Mouse (Mus musculus) ovary, adult 18-20 months (tissue): ENCODE results near the gene Tnfaip6.

Experiments used
- DNase-seq: peaks from one replicate; pipeline ENCODE4 v3.0.0; 2022; ENCODE audit warnings: low spot score, mixed read lengths

Gene Tnfaip6

DNA sequence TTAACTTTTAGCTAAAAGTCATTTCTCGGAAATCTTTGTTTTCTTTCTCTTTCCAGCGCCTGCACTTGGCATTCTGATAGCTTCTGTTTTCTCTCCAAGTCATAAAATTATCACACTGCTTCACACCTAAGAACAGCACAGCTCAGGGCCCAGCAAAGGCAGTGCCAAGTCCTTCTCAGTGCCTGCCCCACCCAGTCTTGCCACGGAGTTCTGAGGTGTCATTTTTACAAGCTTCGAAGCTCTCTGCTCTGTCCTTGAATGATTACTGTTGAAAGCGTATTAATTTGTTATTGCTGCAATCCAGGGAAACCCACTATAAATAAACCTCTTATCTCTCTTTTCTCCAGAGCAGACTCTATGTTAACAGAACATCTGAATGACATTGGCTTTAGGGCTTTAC lies 15.7 kb downstream of the Tnfaip6 start:
- no peak for DNase-seq

DNA sequence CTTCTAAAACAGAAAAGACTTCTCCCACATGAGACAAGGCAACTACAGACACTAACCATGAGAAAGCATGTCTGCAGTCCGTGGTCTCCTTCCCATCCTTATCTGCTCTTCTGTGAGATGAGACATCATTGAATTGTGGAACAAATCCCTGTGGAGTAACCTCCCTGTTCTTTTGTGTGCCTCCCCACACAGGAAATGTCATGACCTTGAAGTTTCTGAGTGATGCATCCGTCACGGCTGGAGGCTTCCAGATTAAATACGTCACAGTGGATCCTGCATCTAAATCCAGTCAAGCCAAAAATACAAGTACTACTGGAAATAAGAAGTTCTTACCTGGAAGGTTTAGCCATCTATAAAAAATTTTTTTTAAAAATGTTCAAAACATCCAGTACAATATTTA lies 17.8 kb downstream of the Tnfaip6 start:
- DNase-seq: no peak

DNA sequence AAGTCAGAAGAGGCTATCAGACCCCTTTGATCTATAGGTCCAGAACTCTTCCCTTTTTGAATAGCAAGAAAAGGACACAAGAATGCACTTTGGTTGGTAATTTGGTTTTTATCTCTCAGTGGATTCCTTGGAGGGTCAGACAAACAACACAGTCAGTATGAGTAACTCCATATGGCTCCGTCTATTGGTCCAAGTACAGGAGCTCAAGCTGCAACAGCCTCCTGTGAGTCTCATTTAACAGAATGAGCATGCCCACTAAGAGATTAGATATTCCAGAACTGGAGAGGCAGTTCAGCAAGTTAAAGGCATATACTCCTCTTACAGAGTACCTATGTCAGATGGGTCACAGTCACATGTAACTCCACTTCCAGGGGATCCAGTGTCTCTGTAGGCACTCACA lies 19.3 kb downstream of the Tnfaip6 start:
- no peak for DNase-seq

DNA sequence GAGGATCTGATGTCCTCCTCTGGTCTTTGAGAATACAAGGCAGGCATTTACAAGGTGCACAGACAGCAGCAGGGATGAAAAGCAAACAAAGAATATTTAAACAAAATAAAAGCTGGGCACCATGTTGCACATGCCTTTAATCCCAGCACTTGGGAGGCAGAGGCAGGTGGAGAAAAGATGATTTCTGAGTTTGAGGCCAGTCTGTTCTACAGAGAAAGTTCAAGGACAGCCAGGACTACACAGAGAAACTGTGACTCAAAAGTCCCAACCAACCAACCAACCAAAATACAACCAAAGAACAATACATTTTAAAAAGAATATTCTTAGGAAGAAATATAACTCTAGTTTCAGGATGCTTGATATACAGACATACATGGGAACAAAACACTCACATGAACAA lies 19.9 kb downstream of the Tnfaip6 start:
- DNase-seq: no peak

DNA sequence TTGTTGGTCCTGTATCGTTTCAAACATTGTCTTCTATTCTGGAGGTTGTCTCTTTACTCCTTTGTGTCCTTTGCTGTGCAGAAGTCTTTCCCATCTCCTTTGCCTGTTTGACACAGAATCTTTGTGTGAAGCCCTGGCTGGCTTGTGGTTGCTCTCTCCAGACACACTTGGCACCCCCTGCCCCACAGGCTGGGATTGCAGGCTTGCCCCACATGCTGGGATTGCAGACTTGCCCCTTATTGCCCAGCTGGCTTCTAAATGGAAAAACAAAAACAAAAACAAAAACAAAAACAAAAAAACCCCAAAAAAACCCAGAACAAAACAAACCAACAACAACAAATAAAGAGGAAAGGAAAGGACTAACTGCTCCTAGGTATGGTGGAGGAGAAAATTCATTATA lies 30.8 kb downstream of the Tnfaip6 start:
- DNase-seq: no peak

DNA sequence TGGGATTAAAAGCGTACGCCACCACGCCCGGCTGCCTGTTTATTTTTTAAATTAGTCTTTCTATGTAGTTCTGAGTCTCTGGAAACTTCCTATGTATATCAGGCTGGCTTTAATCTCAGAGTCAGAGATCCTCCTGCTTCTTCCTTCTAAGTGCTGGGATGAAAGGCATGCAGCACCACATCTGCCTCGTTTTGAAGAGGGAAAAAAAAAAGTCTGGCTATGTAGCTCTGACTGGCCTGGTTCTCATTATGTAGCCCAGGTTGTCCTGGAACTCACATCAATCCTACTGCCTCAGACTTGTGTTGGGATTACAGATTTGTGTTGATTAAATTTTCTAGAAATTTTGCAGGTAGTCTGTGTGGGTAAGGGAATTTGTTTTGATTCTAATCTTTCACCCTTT lies 33.0 kb downstream of the Tnfaip6 start:
- DNase-seq: no peak

DNA sequence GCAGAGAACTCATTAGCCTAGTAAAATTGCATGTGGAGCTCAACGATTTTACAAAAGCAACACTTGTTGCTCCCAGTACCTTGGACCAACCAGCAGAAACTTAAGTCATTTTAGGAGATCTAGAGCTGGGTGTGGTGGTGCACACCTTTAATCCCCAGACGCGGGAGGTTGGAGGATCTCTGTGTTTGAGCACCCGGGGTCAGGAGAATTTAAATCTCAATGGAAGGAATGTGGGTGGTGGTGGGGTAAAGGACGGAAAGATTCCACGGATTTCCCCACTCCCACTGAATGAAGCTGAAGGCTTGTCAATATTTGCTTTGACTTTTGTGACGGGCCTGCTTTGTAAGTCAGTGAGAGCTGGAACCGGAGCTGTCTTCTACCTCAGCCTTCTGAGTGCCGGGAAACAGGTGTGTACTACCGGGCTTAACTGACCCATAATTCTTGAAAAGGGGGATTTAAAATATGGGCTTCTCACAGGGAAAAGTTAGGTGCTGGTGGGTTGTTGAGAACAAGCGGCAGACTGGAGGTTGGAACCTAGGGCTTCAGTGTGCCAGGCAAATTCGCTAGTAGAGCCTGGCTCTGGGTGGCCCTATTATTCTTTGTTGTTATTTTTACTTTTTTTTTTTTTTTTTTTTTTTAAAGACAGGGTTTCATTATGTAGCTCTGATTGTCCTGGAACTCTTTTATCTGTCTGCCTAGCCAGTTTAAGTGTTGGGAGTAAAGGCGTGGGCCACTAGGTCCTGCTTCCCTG lies 33.6 kb downstream of the Tnfaip6 start:
- DNase-seq: no peak

DNA sequence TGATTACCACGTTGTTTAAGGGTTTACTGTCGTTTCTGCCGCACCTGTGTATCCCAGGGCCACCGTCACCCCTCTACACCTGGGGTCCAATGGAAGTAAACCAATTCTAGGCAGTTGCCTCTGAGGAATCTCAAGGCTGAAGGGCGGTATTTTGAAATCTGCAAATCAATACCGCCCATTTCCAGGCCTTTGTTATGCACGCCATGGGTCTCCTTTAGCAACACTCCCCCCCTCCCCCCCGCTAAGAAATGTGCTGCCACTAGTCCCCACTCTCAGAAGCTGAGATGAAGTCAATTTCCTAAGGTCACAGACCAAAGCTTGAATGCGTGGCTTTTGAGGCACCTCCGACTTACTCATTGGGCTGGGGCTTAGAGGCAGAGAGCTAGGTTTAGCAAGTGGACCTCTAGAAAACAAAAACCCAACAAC lies 34.3 kb downstream of the Tnfaip6 start:
- no peak for DNase-seq

DNA sequence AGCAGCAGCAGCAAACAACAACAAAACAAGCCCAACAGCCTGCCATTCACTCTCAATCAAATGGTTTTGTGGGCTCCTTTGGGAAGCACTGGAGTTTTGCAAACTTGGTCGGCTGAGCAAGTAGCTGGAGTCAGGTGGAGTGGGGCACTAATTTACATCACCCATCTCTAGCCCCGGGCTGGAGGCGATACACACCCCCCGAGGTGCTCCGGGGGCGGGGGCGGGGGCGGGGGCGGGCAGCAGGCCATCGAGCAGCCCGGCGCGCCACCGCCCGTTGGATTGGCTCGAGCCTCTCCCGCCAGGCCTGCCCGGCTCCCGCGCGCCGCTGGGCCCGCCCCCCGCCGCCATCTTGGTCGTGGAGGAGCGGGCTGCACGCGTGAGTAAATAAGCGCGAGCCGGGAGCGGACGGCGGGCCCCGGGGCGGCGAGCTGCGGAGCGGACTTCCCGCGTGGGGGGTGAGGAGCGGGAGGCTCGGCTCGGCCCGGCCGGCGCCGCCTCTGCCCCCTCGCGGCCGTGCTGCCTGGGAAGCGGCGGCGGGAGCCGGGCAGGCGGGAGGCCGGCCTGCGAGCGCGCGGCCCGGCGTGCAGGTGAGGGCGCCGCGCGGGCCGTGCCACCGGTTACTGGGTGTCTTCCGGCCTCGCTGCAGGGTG lies 34.8 kb downstream of the Tnfaip6 start, which contains the start of gene Rif1:
Gene Rif1, plus strand, starts transcription at position 342 of the 650 bp plus-strand sequence.
- DNase-seq: peak; percentile 83

DNA sequence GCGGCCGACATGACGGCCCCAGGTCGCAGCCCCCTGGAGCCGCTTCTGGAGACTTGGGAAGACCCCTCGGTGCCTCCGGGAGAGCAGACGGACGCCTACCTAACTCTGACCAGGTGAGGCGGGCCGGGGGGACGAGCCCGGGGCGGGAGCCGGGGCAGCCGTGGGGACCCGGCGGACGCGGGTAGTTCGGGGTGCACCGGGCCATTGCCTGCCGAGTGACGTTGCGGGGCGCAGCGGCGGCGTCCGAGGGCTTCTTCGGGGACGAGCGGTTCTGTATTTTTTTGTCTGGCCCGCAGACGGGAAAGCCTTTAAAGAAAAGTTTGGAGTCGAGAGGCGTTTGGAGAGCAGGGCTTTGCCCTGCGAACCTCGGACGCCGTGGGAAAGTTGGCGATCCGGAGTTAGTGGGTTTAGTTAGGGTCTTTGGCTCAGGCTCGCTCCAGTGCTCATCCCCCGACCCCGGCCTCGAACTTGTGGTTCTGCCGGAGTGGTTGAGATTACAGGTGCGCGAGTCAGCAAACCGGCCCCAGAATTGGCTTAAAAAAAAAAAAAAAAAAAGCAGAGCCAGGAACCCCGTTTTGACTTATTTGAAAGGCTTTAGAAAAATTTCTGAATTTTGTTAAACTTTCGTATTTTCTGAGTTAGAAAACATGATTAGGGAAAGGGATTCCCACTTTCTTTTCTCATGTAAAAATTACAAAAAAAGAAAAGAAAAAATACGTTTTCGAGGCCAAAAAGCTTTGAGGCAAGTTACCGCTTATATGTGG lies 35.5 kb downstream of the Tnfaip6 start:
- peak; percentile 1 for DNase-seq

DNA sequence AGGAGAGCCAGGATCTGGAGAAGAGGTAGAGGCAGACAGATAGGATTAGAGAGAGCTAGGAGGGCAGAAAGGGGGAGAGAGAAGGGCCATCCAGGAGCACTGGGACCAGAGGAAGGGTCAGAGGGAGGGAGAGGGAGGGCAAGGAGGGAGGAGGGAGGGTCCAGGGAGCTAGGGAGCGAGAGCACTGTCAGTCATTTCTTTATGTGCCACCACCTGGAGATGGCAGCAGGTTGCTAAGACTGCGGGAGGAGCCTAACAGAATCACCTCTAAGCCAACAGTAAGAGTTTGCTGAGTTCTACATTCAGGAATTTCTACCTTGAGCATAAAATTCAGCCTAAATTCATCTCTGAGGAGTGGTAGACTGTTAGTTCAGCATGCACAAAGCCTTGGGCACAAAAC lies 40.9 kb downstream of the Tnfaip6 start:
- DNase-seq: no peak

DNA sequence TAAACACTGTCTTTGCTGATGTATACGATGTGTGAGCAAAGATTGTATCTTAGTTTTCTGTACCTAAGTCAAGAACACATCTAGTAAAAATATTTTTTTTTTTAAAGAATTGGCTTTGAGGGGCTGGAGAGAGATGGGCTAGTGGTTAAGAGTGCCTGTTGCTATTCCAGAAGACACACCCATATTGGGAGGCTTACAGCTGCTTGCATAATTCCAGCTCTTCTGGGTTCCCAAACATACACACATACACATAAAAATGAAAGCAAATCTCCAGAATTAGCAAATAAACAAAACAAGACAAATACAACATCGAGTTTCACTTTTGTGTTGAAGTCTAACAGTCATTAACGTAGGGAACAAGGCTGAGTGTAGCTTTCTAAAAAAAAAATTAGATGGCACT lies 46.2 kb downstream of the Tnfaip6 start:
- DNase-seq: no peak

DNA sequence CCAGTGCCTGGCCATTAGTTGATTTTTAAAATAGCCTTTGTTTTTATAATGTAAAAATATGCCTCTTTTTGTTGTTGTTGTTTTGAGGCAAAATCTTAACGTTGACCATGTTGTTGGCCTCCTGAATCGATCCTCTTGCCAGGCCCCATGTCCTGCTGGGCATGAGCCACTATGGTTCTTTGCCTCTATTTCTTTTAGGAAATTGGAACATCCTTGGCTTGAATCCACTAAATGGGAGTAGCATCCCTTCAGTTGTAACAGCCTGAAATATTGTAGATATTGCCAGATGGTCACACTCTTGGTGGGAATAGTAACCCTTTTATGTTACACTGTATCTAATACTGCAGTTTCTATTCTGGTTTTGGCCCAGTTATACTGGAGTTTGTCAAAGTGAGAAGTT lies 46.8 kb downstream of the Tnfaip6 start:
- DNase-seq: no peak
